ENCODE assay signal across 12 mouse cellular contexts in the genomic region with DNA sequence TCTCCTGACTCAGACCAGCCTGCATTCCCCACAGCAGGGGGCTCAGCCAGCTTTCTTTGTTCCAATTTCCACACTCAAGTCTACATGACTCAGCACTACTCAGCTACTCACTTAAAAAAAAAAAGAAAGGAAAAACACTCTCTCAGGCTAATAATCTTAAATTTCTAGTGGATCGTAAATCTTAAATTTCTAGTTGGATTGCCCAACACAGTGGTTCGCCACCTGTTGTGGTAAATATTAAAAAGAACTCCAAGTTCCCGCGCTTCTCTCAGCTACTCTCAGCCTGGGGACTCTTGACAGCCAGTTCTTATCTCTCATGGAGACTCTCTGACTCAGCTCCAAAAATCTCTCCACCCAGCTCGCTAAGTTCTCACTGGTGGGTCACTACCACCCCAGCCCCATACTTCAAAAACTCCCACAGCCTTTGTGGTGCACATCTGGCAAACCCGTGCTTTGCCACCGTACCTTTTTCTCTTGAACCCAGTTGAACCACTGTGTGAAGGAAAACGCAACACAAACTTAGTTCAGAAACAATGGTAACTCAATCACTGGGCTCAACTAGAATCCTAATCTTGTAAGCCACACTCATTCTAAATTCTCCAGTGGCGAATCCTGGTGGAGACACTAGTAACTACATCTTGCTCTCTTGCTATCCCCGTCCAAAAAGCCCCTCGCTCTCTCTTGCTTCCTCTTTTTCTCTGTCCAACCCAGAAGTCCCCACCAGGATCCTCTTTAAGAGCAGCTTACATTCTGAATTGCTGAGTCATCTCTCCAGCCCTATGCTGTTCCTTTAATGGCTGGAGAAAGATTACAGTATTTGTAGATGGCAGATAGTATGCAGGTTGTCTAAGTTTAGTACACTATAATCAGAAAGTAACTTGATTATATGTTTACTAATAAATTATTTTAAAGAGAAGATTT. TPM values are rescaled to one million over a fixed set of nuclear protein-coding genes. Genes with fewer than 3 reads are reported as not detected.
A peak's percentile ranks its signal among the peaks of the same experiment; 100 is the strongest.
DNase-seq lines count a peak whose midpoint lies in the region; ATAC-seq lines count a peak whose summit lies in the region.
"Had no signal": no experiment of that assay in that cellular context is flagged by ENCODE, and none has a peak within 500 bp of the region (broad histone marks: within the 10 kb centered on the region; RNA-seq: fewer than 3 reads in every experiment).

No protein-coding gene starts in this region.

- peak; percentile 81 for ATAC-seq in liver, embryonic 13.5 days (ENCODE audit: low read depth)

- no peak overlapping the region for H3K9ac ChIP-seq in liver, embryonic 13.5 days
- H3K9ac ChIP-seq: embryonic facial prominence, embryonic 15.5 days; hindbrain, embryonic 14.5 days had no signal

- 31% methylated on average over 11 of the region's 11 CpGs for WGBS in liver, embryonic 13.5 days (ENCODE audit: insufficient replicate concordance)

- H3K4me3 ChIP-seq in liver, embryonic 13.5 days (replicated peaks): no peak overlapping the region
- H3K4me3 ChIP-seq: embryonic facial prominence, embryonic 15.5 days had no signal

- H3K36me3 ChIP-seq in liver, embryonic 13.5 days: no peaks in the 10 kb centered on the region
- H3K36me3 ChIP-seq: embryonic facial prominence, embryonic 15.5 days had no signal

- DNase-seq in heart, adult 18-20 months: peak; percentile 52 to 58
- no peak for DNase-seq in heart, postnatal 4 days
- DNase-seq in A20 (ENCODE audit: low read depth, low spot score) (peak; percentile 91), R1 (ENCODE audit: low read depth, low spot score) (peak; percentile 96)
- peak; percentile 9 for DNase-seq in liver, embryonic 13.5 days
- DNase-seq in spleen, postnatal 14 days (ENCODE audit: low spot score in 2 of 2): no peak
- no peak for DNase-seq in gastrocnemius, postnatal 10 days
- no peak for DNase-seq in kidney, postnatal 36 days
- DNase-seq: kidney, postnatal 4 days; lung, postnatal 4 days had no signal

- peaks cover 8% of the 10 kb centered on the region for H3K4me1 ChIP-seq in liver, embryonic 13.5 days (replicated peaks)
- H3K4me1 ChIP-seq: embryonic facial prominence, embryonic 15.5 days had no signal

- H3K27ac ChIP-seq in liver, embryonic 13.5 days: no peak overlapping the region
- H3K27ac ChIP-seq: embryonic facial prominence, embryonic 15.5 days; hindbrain, embryonic 14.5 days had no signal

- no peaks in the 10 kb centered on the region for H3K27me3 ChIP-seq in liver, embryonic 13.5 days
- H3K27me3 ChIP-seq: embryonic facial prominence, embryonic 15.5 days had no signal

- H3K9me3 ChIP-seq in liver, embryonic 13.5 days (replicated peaks): no peaks in the 10 kb centered on the region
- H3K9me3 ChIP-seq: embryonic facial prominence, embryonic 15.5 days had no signal

- peak overlapping the region; percentile 28 for H3K4me2 ChIP-seq in liver, embryonic 13.5 days
- H3K4me2 ChIP-seq: embryonic facial prominence, embryonic 15.5 days; hindbrain, embryonic 14.5 days had no signal

RNA-seq across cellular contexts. Expression of a gene that starts 10.8 kb away (rescaled TPM):
- 10 to 100 TPM; 26.5 to 34.2 TPM for total RNA-seq in heart, adult 18-20 months (2021)
- 10 to 100 TPM; 65.6 to 69.4 TPM for total RNA-seq in heart, postnatal 4 days (2021)
- polyA plus RNA-seq in liver, embryonic 13.5 days (2015; fragmentation: Nextera tagmentation; extraction: Ambion mirVana): 14.1 and 23.3 TPM in 2 replicates
- total RNA-seq in gastrocnemius, postnatal 10 days (2021): 10 to 100 TPM; 32.2 to 41.4 TPM

RNA-seq across cellular contexts. Expression of a gene that starts 20.5 kb away (rescaled TPM):
- total RNA-seq in heart, adult 18-20 months (2021): 10 to 100 TPM; 73.4 to 88.1 TPM
- total RNA-seq in heart, postnatal 4 days (2021): 10 to 100 TPM; 36.9 to 37.5 TPM
- 0.21 and 0.41 TPM in 2 replicates for polyA plus RNA-seq in liver, embryonic 13.5 days (2015; fragmentation: Nextera tagmentation; extraction: Ambion mirVana)
- total RNA-seq in gastrocnemius, postnatal 10 days (2021): 100 to 1,000 TPM; 154 to 156 TPM

Comparison
In these comparisons a context has a peak if more than half of its experiments do, and no peak if none do; other contexts are left out.
1. DNase-seq: peak in heart, adult 18-20 months (2 of 2), A20 (single experiment), R1 (single experiment) and liver, embryonic 13.5 days (single experiment); none in heart, postnatal 4 days (single experiment), spleen, postnatal 14 days (0 of 2), gastrocnemius, postnatal 10 days (single experiment) and kidney, postnatal 36 days (0 of 2).